Mouse (Mus musculus): ENCODE measurements around the gene Itprip. TPM values are rescaled to one million over a fixed set of nuclear protein-coding genes. Genes with fewer than 3 reads are reported as not detected.

Gene Itprip
- polyA plus RNA-seq, 2 experiments = 2.0 to 2.2 TPM

GRCm38 (mm10) chr19:47915251-47915650, 3.8 kb downstream of the Itprip start:
- Histone ChIP-seq H3K9ac (replicated peaks) (no peak overlapping the region), H3K27ac (no peak overlapping the region), H3K27me3 (ENCODE audit: control insufficient read depth, insufficient read depth, low read length) (no peaks in the 10 kb centered on the region), H3K36me3 (replicated peaks; ENCODE audit: control insufficient read depth, insufficient read depth, low read depth) (no peaks in the 10 kb centered on the region), H3K4me2 (ENCODE audit: low read depth) (no peak overlapping the region), H3K4me3 (ENCODE audit: insufficient read depth in 1 of 2, low read depth in 2 of 2, low read length in 2 of 2) (no peak overlapping the region), H3K4me1 (replicated peaks; ENCODE audit: control insufficient read depth in 2 of 2, insufficient read depth in 2 of 2, low read length in 1 of 2) (peaks cover 16 to 27% of the 10 kb centered on the region in 2 experiments), H3K9me3 (ENCODE audit: control insufficient read depth, low read length) (no peaks in the 10 kb centered on the region)
- no peak for TF ChIP-seq CTCF (IDR thresholded peaks at IDR 0.05; ENCODE audit: low read depth)
- no peak for TF ChIP-seq EP300 (IDR thresholded peaks at IDR 0.05; ENCODE audit: low read depth)
- 73% methylated on average over 4 of the region's 4 CpGs for WGBS (ENCODE audit: insufficient replicate concordance)
- ATAC-seq (ENCODE audit: insufficient read depth) (no peak), DNase-seq (ENCODE audit: low read depth in 3 of 3, low spot score in 3 of 3) (no peak)

- WGBS (ENCODE audit: insufficient replicate concordance) = 77% methylated on average over 4 of the region's 4 CpGs
- Histone ChIP-seq H3K4me3 (ENCODE audit: insufficient read depth in 1 of 2, low read depth in 2 of 2, low read length in 2 of 2) (no peak overlapping the region), H3K27ac (no peak overlapping the region), H3K36me3 (replicated peaks; ENCODE audit: control insufficient read depth, insufficient read depth, low read depth) (no peaks in the 10 kb centered on the region), H3K4me2 (ENCODE audit: low read depth) (no peak overlapping the region), H3K9ac (replicated peaks) (no peak overlapping the region), H3K9me3 (ENCODE audit: control insufficient read depth, low read length) (no peaks in the 10 kb centered on the region), H3K27me3 (ENCODE audit: control insufficient read depth, insufficient read depth, low read length) (no peaks in the 10 kb centered on the region), H3K4me1 (replicated peaks; ENCODE audit: control insufficient read depth in 2 of 2, insufficient read depth in 2 of 2, low read length in 1 of 2) (peaks cover 21 to 32% of the 10 kb centered on the region in 2 experiments)
- ATAC-seq (ENCODE audit: insufficient read depth) = no peak
- no peak for DNase-seq (ENCODE audit: low read depth in 3 of 3, low spot score in 3 of 3)
- TF ChIP-seq CTCF (IDR thresholded peaks at IDR 0.05; ENCODE audit: low read depth) = no peak
- TF ChIP-seq EP300 (IDR thresholded peaks at IDR 0.05; ENCODE audit: low read depth) = no peak
Observed at GRCm38 (mm10) chr19:47914191-47914590, 4.9 kb downstream of the Itprip start.

GRCm38 (mm10) chr19:47913344-47913743, 5.8 kb downstream of the Itprip start:
- DNase-seq (ENCODE audit: low read depth in 3 of 3, low spot score in 3 of 3) = no peak
- no peaks in the 10 kb centered on the region for H3K27me3 ChIP-seq (ENCODE audit: control insufficient read depth, insufficient read depth, low read length)
- H3K4me1 ChIP-seq (replicated peaks; ENCODE audit: control insufficient read depth in 2 of 2, insufficient read depth in 2 of 2, low read length in 1 of 2) = peaks cover 27 to 38% of the 10 kb centered on the region in 2 experiments
- no peaks in the 10 kb centered on the region for H3K9me3 ChIP-seq (ENCODE audit: control insufficient read depth, low read length)
- no peak overlapping the region for H3K27ac ChIP-seq
- H3K4me2 ChIP-seq (ENCODE audit: low read depth) = no peak overlapping the region
- no peak overlapping the region for H3K4me3 ChIP-seq (ENCODE audit: insufficient read depth in 1 of 2, low read depth in 2 of 2, low read length in 2 of 2)
- no peak overlapping the region for H3K9ac ChIP-seq (replicated peaks)
- 77% methylated on average over 7 of the region's 7 CpGs for WGBS (ENCODE audit: insufficient replicate concordance)
- H3K36me3 ChIP-seq (replicated peaks; ENCODE audit: control insufficient read depth, insufficient read depth, low read depth) = no peaks in the 10 kb centered on the region
- ATAC-seq (ENCODE audit: insufficient read depth) = no peak
- no peak for TF ChIP-seq CTCF (IDR thresholded peaks at IDR 0.05; ENCODE audit: low read depth)
- TF ChIP-seq EP300 (IDR thresholded peaks at IDR 0.05; ENCODE audit: low read depth) = no peak

GRCm38 (mm10) chr19:47910751-47911150, 8.3 kb downstream of the Itprip start:
- TF ChIP-seq CTCF (IDR thresholded peaks at IDR 0.05; ENCODE audit: low read depth) (no peak), EP300 (IDR thresholded peaks at IDR 0.05; ENCODE audit: low read depth) (no peak)
- 68% methylated on average over 4 of the region's 4 CpGs for WGBS (ENCODE audit: insufficient replicate concordance)
- H3K36me3 ChIP-seq (replicated peaks; ENCODE audit: control insufficient read depth, insufficient read depth, low read depth) = no peaks in the 10 kb centered on the region
- ATAC-seq (ENCODE audit: insufficient read depth) = no peak
- H3K9ac ChIP-seq (replicated peaks) = no peak overlapping the region
- no peak overlapping the region for H3K4me2 ChIP-seq (ENCODE audit: low read depth)
- no peak for DNase-seq (ENCODE audit: low read depth in 3 of 3, low spot score in 3 of 3)
- H3K4me1 ChIP-seq (replicated peaks; ENCODE audit: control insufficient read depth in 2 of 2, insufficient read depth in 2 of 2, low read length in 1 of 2) = peaks cover 19 to 31% of the 10 kb centered on the region in 2 experiments
- no peaks in the 10 kb centered on the region for H3K27me3 ChIP-seq (ENCODE audit: control insufficient read depth, insufficient read depth, low read length)
- H3K4me3 ChIP-seq (ENCODE audit: insufficient read depth in 1 of 2, low read depth in 2 of 2, low read length in 2 of 2) = no peak overlapping the region
- H3K9me3 ChIP-seq (ENCODE audit: control insufficient read depth, low read length) = no peaks in the 10 kb centered on the region
- H3K27ac ChIP-seq = no peak overlapping the region

- Histone ChIP-seq H3K4me1 (replicated peaks; ENCODE audit: control insufficient read depth in 2 of 2, insufficient read depth in 2 of 2, low read length in 1 of 2) (peaks cover 19 to 34% of the 10 kb centered on the region in 2 experiments), H3K4me2 (ENCODE audit: low read depth) (peak overlapping the region; percentile 39; the same call in 1 of the 2 replicates), H3K27me3 (ENCODE audit: control insufficient read depth, insufficient read depth, low read length) (no peaks in the 10 kb centered on the region), H3K4me3 (ENCODE audit: insufficient read depth in 1 of 2, low read depth in 2 of 2, low read length in 2 of 2) (no peak overlapping the region), H3K9ac (replicated peaks) (no peak overlapping the region), H3K36me3 (replicated peaks; ENCODE audit: control insufficient read depth, insufficient read depth, low read depth) (no peaks in the 10 kb centered on the region), H3K9me3 (ENCODE audit: control insufficient read depth, low read length) (no peaks in the 10 kb centered on the region), H3K27ac (no peak overlapping the region)
- peak; percentile 42; the same call in 1 of the 2 replicates for TF ChIP-seq EP300 (IDR thresholded peaks at IDR 0.05; ENCODE audit: low read depth)
- TF ChIP-seq CTCF (IDR thresholded peaks at IDR 0.05; ENCODE audit: low read depth) = no peak
- ATAC-seq (ENCODE audit: insufficient read depth) (peak; percentile 47), DNase-seq (ENCODE audit: low read depth in 3 of 3, low spot score in 3 of 3) (no peak)
- WGBS (ENCODE audit: insufficient replicate concordance) = 12% methylated on average over 4 of the region's 4 CpGs
Observed at GRCm38 (mm10) chr19:47910117-47910618, 8.9 kb downstream of the Itprip start.
